Mouse (Mus musculus): Measurements from ENCODE around the gene Thap3. TPM values are rescaled to one million over a fixed set of nuclear protein-coding genes. Genes with fewer than 3 reads are reported as not detected.
"Not testable (repeated sequence)": the region's sequence is repeated elsewhere in the genome, so short reads cannot be mapped to it uniquely, and the experiment has no call there.

Thap3 gene
- total RNA-seq (2021) = 10 to 100 TPM; 24.4 to 28.2 TPM
- long read RNA-seq, transcript Thap3-201 (4 exons, 1,124 nt) = major isoform, 9 of 11 reads
- long read RNA-seq, partial matches to known transcripts = 1 of 11 reads
- long read RNA-seq, other reads (novel, unspliced or antisense) = 1 of 11 reads

DNA sequence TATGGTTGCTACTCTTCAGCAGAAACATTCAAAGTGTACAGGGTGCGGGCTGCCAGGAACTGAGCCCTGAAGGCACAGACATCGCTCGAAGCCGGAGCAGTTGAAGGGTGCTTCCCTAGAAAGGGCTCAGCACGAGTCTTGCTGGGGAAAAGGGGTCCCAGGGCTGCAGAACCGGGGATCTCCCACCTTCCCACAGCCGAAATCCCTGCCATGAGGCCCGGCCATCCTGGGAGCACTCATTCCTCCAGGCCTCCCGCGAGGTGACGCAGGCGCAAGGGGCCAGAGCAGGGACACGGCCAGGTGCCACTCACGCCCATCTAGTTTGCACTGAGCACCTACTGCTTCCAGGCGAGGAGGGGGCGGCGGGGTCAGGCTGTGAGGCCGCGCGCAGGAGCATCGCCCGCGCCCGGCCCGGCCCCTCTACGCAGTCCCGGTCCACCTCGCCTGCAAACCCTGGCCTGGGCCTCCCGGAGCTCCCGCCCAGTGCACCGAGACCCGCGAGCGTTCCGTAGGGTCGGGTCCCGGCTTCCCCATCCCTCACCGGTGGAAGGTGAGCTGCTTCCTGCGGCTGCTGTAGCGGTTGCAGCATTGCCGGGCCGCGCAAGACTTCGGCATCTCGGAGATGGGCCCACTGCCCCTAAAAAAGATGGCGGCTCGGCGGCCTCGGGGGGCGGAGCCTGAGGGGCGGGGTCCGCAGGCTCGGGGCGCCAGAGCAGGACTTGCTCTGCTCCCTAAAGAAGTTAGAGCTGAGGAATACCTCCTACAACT is at the start of gene Thap3:
Gene Thap3, minus strand, starts transcription at position 656 of the 768 bp plus-strand sequence.
- peak; percentile 76 to 83 for DNase-seq (ENCODE audit: low spot score in 2 of 2)

- DNase-seq (ENCODE audit: low spot score in 2 of 2) = no peak
These were observed 49.6 kb upstream of the Thap3 start, which contains the start of gene Tas1r1 for GRCm38 (mm10) chr4:152038225-152038984. Gene Tas1r1 (minus strand): TSS chr4:152038568.

DNA sequence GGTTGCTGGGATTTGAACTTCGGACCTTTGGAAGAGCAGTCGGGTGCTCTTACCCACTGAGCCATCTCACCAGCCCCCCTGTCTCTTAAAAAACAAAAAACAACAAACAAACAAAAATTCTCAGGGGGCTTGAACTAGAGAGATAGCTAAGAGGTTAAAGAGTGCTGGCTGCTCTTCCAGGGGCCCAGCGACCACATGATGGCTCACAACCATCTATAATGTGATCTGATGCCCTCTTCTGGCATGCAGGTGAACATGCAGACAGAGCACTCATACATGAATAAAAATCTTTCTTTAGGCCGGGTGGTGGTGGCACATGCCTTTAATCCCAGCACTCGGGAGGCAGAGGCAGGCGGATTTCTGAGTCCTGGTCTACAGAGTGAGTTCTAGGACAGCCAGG is 47.7 kb upstream of the Thap3 start:
- not testable (repeated sequence) for DNase-seq (ENCODE audit: low spot score in 2 of 2)

- DNase-seq (ENCODE audit: low spot score in 2 of 2) = no peak
These were observed 44.1 kb upstream of the Thap3 start for GRCm38 (mm10) chr4:152032922-152033321.

GRCm38 (mm10) chr4:152029997-152030396 is 41.2 kb upstream of the Thap3 start:
- no peak for DNase-seq (ENCODE audit: low spot score in 2 of 2)

GRCm38 (mm10) chr4:152029087-152029486 is 40.3 kb upstream of the Thap3 start:
- no peak for DNase-seq (ENCODE audit: low spot score in 2 of 2)

GRCm38 (mm10) chr4:152028456-152028855 is 39.7 kb upstream of the Thap3 start:
- no peak for DNase-seq (ENCODE audit: low spot score in 2 of 2)

DNA sequence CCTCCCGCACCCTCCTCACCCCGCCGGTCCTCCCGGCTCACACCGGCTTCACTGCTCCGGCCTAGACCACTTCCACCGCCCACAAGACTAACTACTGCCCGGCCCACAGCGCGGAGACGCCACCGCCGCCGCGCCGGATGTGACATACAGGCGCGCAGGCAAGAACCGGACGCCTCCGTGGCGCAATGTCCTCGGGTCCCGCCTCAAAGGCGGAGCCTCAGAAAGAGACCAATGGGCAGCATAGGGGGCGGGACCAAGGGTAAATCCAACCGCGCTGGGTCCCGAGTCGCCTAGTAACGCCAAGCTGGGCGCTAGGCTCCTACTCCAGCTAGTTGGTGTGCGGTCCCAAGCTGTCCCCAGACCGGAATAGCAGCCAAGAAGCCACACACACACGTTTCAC is 38.7 kb upstream of the Thap3 start, which contains the start of gene Zbtb48:
Gene Zbtb48, minus strand, starts transcription at position 148 of the 400 bp plus-strand sequence.
- DNase-seq (ENCODE audit: low spot score in 2 of 2) = peak; percentile 96 to 98

GRCm38 (mm10) chr4:152026751-152027508 is 38.1 kb upstream of the Thap3 start:
- DNase-seq (ENCODE audit: low spot score in 2 of 2) = no peak

GRCm38 (mm10) chr4:152024525-152024924 is 35.7 kb upstream of the Thap3 start:
- DNase-seq (ENCODE audit: low spot score in 2 of 2) = no peak

DNA sequence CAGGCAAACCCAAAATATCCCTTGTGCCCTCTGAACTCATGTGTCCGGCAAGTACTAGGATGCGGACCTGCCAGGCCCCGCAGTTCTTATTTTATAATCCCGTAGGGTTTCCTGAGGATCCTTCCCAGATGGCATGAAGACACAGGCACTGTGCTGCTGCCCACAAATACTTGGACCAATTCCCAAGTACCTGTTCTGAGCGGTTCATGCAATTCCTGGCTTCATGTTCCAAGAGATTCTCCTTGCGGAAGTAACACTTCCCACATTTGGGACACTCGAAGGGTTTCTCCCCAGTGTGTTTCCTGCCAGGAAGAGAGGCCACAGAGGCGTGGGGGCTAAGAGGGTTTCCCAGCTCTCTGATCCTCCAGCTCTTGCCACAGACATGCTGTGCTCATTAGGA is 33.7 kb upstream of the Thap3 start:
- peak in 1 of 2 experiments; percentile 16 for DNase-seq (ENCODE audit: low spot score in 2 of 2)

- peak in 1 of 2 experiments; percentile 2 for DNase-seq (ENCODE audit: low spot score in 2 of 2)
These were observed 32.8 kb upstream of the Thap3 start for GRCm38 (mm10) chr4:152021568-152022097.

GRCm38 (mm10) chr4:152020024-152020423 is 31.2 kb upstream of the Thap3 start:
- DNase-seq (ENCODE audit: low spot score in 2 of 2) = no peak

DNA sequence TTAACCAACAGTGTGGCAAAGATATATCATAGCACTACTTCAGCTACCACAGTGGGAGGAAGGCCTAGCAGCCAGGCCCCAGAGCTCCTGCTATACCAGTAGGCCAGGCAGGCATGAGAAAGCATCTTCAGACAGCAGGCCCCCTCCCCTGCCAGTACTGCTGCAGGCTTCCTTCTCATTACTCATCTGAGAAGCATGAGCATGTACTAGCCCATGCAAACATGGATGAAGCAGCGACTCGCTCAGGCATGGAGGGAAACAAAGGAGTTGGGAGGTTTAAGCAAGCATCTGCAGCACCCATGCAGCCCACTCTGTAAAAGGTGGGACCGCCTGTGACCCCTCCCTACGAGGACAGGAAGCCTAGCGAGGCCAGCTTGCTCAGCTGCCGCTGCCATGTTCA is 30.3 kb upstream of the Thap3 start:
- no peak for DNase-seq (ENCODE audit: low spot score in 2 of 2)

GRCm38 (mm10) chr4:152013036-152013813 is 24.4 kb upstream of the Thap3 start:
- DNase-seq (ENCODE audit: low spot score in 2 of 2) = no peak

- peak in 1 of 2 experiments; percentile 3 for DNase-seq (ENCODE audit: low spot score in 2 of 2)
These were observed 23.3 kb upstream of the Thap3 start for GRCm38 (mm10) chr4:152012109-152012508.

GRCm38 (mm10) chr4:152011171-152011760 is 22.5 kb upstream of the Thap3 start:
- no peak for DNase-seq (ENCODE audit: low spot score in 2 of 2)

DNA sequence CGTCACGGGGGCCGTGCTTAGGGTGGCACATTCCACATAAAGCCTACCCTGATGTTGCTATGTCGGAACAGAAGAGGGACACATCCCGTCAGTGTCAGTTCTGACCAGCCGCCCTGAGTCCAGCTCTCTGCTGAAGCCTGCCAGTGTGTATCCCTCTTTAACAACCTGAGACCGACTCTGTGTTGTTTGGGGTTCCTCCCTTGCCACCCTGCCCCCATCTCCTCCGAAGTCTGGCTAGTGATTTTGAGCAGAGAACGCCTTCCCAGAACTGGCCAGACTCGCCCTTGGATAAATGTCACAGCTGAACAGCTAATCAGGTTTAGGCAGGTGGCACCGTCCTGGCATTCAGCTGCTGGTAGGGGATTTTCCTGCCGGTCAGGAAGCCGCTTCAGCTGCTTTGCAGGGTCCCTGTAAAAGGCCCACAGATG is 21.9 kb upstream of the Thap3 start:
- DNase-seq (ENCODE audit: low spot score in 2 of 2) = peak in 1 of 2 experiments; percentile 21

DNA sequence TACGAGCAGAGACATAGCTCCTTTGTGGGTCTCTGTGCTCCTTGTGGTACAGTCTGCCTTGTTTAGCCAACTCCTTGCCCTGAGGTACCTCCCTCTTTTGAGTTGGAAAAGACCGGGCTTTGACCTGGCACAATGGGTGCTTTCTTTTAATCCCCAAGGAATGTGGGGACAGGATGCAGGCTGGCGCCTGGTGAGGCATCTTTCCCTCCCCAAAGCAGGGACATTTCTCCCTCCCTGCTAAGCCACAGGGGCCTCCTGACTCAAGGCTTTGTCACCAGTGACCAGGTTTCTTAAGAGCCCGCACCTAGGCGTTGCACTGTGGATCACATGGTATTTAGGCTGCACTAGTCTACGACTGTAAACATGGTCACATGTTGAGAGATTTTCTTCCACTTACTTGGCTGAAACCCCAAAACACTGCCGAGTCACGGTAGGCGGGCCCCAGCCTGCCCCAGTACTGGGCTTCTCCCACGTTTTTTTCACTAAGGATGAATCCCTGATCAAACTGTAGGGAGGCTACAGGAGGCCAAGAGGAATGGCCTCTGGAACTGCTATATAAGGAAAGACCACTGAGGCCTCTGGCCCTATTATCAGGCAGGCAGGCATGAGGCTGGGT is 21.4 kb upstream of the Thap3 start:
- DNase-seq (ENCODE audit: low spot score in 2 of 2) = peak in 1 of 2 experiments; percentile 41

Measured in layer of hippocampus, adult 18-20 months (tissue).